Comparison of ENCODE assay signal across 14 mouse cellular contexts in genomic region chr17:46266986-46267385, GRCm38 (mm10). TPM values are rescaled to one million over a fixed set of nuclear protein-coding genes. Genes with fewer than 3 reads are reported as not detected.
A peak's percentile ranks its signal among the peaks of the same experiment; 100 is the strongest.
DNase-seq lines count a peak whose midpoint lies in the region; ATAC-seq and TF ChIP-seq lines count a peak whose summit lies in the region.
"Had no signal": no experiment of that assay in that cellular context is flagged by ENCODE, and none has a peak within 500 bp of the region (broad histone marks: within the 10 kb centered on the region; RNA-seq: fewer than 3 reads in every experiment).

No protein-coding gene starts in this region.

- H3K4me2 ChIP-seq in heart, embryonic 13.5 days: no peak overlapping the region
- H3K4me2 ChIP-seq in lung, embryonic 16.5 days (ENCODE audit: low read depth, low read length): no peak overlapping the region
- no peak overlapping the region for H3K4me2 ChIP-seq in embryonic facial prominence, embryonic 15.5 days (replicated peaks)
- H3K4me2 ChIP-seq in stomach, postnatal 0 days (replicated peaks; ENCODE audit: low read depth): no peak overlapping the region

- ATAC-seq in heart, embryonic 13.5 days (ENCODE audit: extremely low read depth, insufficient number of reproducible peaks, low FRiP score, low TSS enrichment): no peak
- no peak for ATAC-seq in lung, embryonic 16.5 days (ENCODE audit: low read depth)
- ATAC-seq in embryonic facial prominence, embryonic 15.5 days (ENCODE audit: insufficient number of reproducible peaks, low FRiP score, low TSS enrichment, low read depth): no peak
- ATAC-seq in stomach, postnatal 0 days (ENCODE audit: low FRiP score, low TSS enrichment): no peak

- H3K4me1 ChIP-seq in heart, embryonic 13.5 days: peaks cover 37% of the 10 kb centered on the region
- H3K4me1 ChIP-seq in lung, embryonic 16.5 days (replicated peaks; ENCODE audit: control insufficient read depth, insufficient read depth, low read length): peaks cover 21% of the 10 kb centered on the region
- H3K4me1 ChIP-seq in embryonic facial prominence, embryonic 15.5 days: peaks cover 60% of the 10 kb centered on the region
- no peaks in the 10 kb centered on the region for H3K4me1 ChIP-seq in stomach, postnatal 0 days (replicated peaks; ENCODE audit: control insufficient read depth, insufficient read depth)

- H3K36me3 ChIP-seq in heart, embryonic 13.5 days: peaks cover 86% of the 10 kb centered on the region
- H3K36me3 ChIP-seq in lung, embryonic 16.5 days (ENCODE audit: control insufficient read depth, insufficient read depth, low read length): peaks cover 20% of the 10 kb centered on the region
- H3K36me3 ChIP-seq in embryonic facial prominence, embryonic 15.5 days: peaks cover 74% of the 10 kb centered on the region
- peaks cover 25% of the 10 kb centered on the region for H3K36me3 ChIP-seq in stomach, postnatal 0 days (ENCODE audit: control insufficient read depth, insufficient read depth, low read length)

- peak overlapping the region; percentile 33; the same call in 1 of the 2 replicates for H3K9ac ChIP-seq in heart, embryonic 13.5 days
- H3K9ac ChIP-seq in lung, embryonic 16.5 days (ENCODE audit: low read length): no peak overlapping the region
- H3K9ac ChIP-seq in embryonic facial prominence, embryonic 15.5 days: no peak overlapping the region
- H3K9ac ChIP-seq in stomach, postnatal 0 days (ENCODE audit: low read length): no peak overlapping the region

- WGBS in heart, embryonic 13.5 days: 67% methylated on average over 6 of the region's 6 CpGs
- WGBS in lung, embryonic 16.5 days: 57% methylated on average over 6 of the region's 6 CpGs
- WGBS in embryonic facial prominence, embryonic 15.5 days: 46% methylated on average over 6 of the region's 6 CpGs
- 59% methylated on average over 6 of the region's 6 CpGs for WGBS in stomach, postnatal 0 days

- no peak overlapping the region for H3K4me3 ChIP-seq in heart, embryonic 13.5 days
- H3K4me3 ChIP-seq in lung, embryonic 16.5 days (ENCODE audit: low read length): no peak overlapping the region
- no peak overlapping the region for H3K4me3 ChIP-seq in embryonic facial prominence, embryonic 15.5 days (replicated peaks)
- no peak overlapping the region for H3K4me3 ChIP-seq in stomach, postnatal 0 days (ENCODE audit: low read depth, low read length)

- H3K27me3 ChIP-seq in heart, embryonic 13.5 days (replicated peaks): no peaks in the 10 kb centered on the region
- no peaks in the 10 kb centered on the region for H3K27me3 ChIP-seq in lung, embryonic 16.5 days (ENCODE audit: control insufficient read depth, insufficient read depth, low read depth, low read length)
- H3K27me3 ChIP-seq in embryonic facial prominence, embryonic 15.5 days: no peaks in the 10 kb centered on the region
- no peaks in the 10 kb centered on the region for H3K27me3 ChIP-seq in stomach, postnatal 0 days (ENCODE audit: control insufficient read depth, insufficient read depth, low read length)

- TF ChIP-seq EP300 in stomach, postnatal 0 days (optimal IDR thresholded peaks at IDR 0.05): no peak

- no peak for TF ChIP-seq CTCF in stomach, postnatal 0 days (IDR thresholded peaks at IDR 0.05; ENCODE audit: low read depth)

- no peaks in the 10 kb centered on the region for H3K9me3 ChIP-seq in heart, embryonic 13.5 days
- no peaks in the 10 kb centered on the region for H3K9me3 ChIP-seq in lung, embryonic 16.5 days (ENCODE audit: control insufficient read depth, low read length)
- no peaks in the 10 kb centered on the region for H3K9me3 ChIP-seq in embryonic facial prominence, embryonic 15.5 days (replicated peaks)
- no peaks in the 10 kb centered on the region for H3K9me3 ChIP-seq in stomach, postnatal 0 days (ENCODE audit: control insufficient read depth, low read length)

- DNase-seq in heart, adult 9 months (ENCODE audit: low spot score in 2 of 2): no peak
- no peak for DNase-seq in lung, postnatal 4 days
- DNase-seq in stomach, postnatal 0 days (ENCODE audit: low spot score): no peak
- no peak for DNase-seq in thymus, postnatal 4 days
- DNase-seq in thymus, adult 18-20 months: no peak
- DNase-seq: B cell, adult 2 months; cerebellum, adult 11 months; kidney, postnatal 4 days; midbrain, embryonic 14.5 days; retina, postnatal 1 day had no signal

- H3K27ac ChIP-seq in heart, embryonic 13.5 days (replicated peaks): no peak overlapping the region
- peak overlapping the region; percentile 86 for H3K27ac ChIP-seq in lung, embryonic 16.5 days (ENCODE audit: low read length)
- H3K27ac ChIP-seq in embryonic facial prominence, embryonic 15.5 days (replicated peaks): peak overlapping the region; percentile 77
- H3K27ac ChIP-seq in stomach, postnatal 0 days (replicated peaks): peak overlapping the region; percentile 70

RNA-seq across cellular contexts. Expression of gene Lrrc73, which starts 13.7 kb away (rescaled TPM):
- 0.59 and 0.88 TPM in 2 replicates for polyA plus RNA-seq in heart, embryonic 13.5 days (2015; fragmentation: Nextera tagmentation; extraction: Ambion mirVana)
- 0.69 and 0.93 TPM in 2 replicates for polyA plus RNA-seq in lung, embryonic 16.5 days (2015; fragmentation: Nextera tagmentation; extraction: Ambion mirVana)
- polyA plus RNA-seq in embryonic facial prominence, embryonic 15.5 days (2015; fragmentation: Nextera tagmentation; extraction: Ambion mirVana): 2.3 and 3.7 TPM in 2 replicates
- 0.73 and 0.79 TPM in 2 replicates for polyA plus RNA-seq in stomach, postnatal 0 days (2015; fragmentation: Nextera tagmentation; extraction: Ambion mirVana)

RNA-seq across cellular contexts. Expression of gene Tjap1, which starts 15.8 kb away (rescaled TPM):
- polyA plus RNA-seq in heart, embryonic 13.5 days (2015; fragmentation: Nextera tagmentation; extraction: Ambion mirVana): 35.7 and 37.1 TPM in 2 replicates
- polyA plus RNA-seq in lung, embryonic 16.5 days (2015; fragmentation: Nextera tagmentation; extraction: Ambion mirVana): 39.1 and 40.8 TPM in 2 replicates
- polyA plus RNA-seq in embryonic facial prominence, embryonic 15.5 days (2015; fragmentation: Nextera tagmentation; extraction: Ambion mirVana): 56.0 and 64.0 TPM in 2 replicates
- 13.5 and 17.7 TPM in 2 replicates for polyA plus RNA-seq in stomach, postnatal 0 days (2015; fragmentation: Nextera tagmentation; extraction: Ambion mirVana)

RNA-seq across cellular contexts. Expression of gene Yipf3, which starts 19.1 kb away (rescaled TPM):
- 80.3 and 83.1 TPM in 2 replicates for polyA plus RNA-seq in heart, embryonic 13.5 days (2015; fragmentation: Nextera tagmentation; extraction: Ambion mirVana)
- polyA plus RNA-seq in lung, embryonic 16.5 days (2015; fragmentation: Nextera tagmentation; extraction: Ambion mirVana): 114 and 120 TPM in 2 replicates
- 141 and 147 TPM in 2 replicates for polyA plus RNA-seq in embryonic facial prominence, embryonic 15.5 days (2015; fragmentation: Nextera tagmentation; extraction: Ambion mirVana)
- 119 and 125 TPM in 2 replicates for polyA plus RNA-seq in stomach, postnatal 0 days (2015; fragmentation: Nextera tagmentation; extraction: Ambion mirVana)

RNA-seq across cellular contexts. Expression of gene Polr1c, which starts 19.1 kb away (rescaled TPM):
- polyA plus RNA-seq in heart, embryonic 13.5 days (2015; fragmentation: Nextera tagmentation; extraction: Ambion mirVana): 46.8 and 48.4 TPM in 2 replicates
- polyA plus RNA-seq in lung, embryonic 16.5 days (2015; fragmentation: Nextera tagmentation; extraction: Ambion mirVana): 90.6 and 91.2 TPM in 2 replicates
- polyA plus RNA-seq in embryonic facial prominence, embryonic 15.5 days (2015; fragmentation: Nextera tagmentation; extraction: Ambion mirVana): 81.3 and 83.1 TPM in 2 replicates
- 47.7 and 48.0 TPM in 2 replicates for polyA plus RNA-seq in stomach, postnatal 0 days (2015; fragmentation: Nextera tagmentation; extraction: Ambion mirVana)

RNA-seq across cellular contexts. Expression of gene Dlk2, which starts 30.2 kb away (rescaled TPM):
- 0.35 and 0.47 TPM in 2 replicates for polyA plus RNA-seq in heart, embryonic 13.5 days (2015; fragmentation: Nextera tagmentation; extraction: Ambion mirVana)
- 3.1 and 4.0 TPM in 2 replicates for polyA plus RNA-seq in lung, embryonic 16.5 days (2015; fragmentation: Nextera tagmentation; extraction: Ambion mirVana)
- polyA plus RNA-seq in embryonic facial prominence, embryonic 15.5 days (2015; fragmentation: Nextera tagmentation; extraction: Ambion mirVana): 16.6 and 16.8 TPM in 2 replicates
- 8.9 and 10.8 TPM in 2 replicates for polyA plus RNA-seq in stomach, postnatal 0 days (2015; fragmentation: Nextera tagmentation; extraction: Ambion mirVana)
- polyA plus RNA-seq: liver, adult 2 months had no signal
